Mouse (Mus musculus) megakaryocyte, embryonic 14.5 days (primary cell): ENCODE measurements around the gene Cfap221.

Experiments
- FLI1 ChIP-seq: IDR thresholded peaks from 2 replicates; pipeline ENCODE4 v1.6.1; 2012; ENCODE audit warnings: low read length, inconsistent platforms, mixed read lengths
- GATA1 ChIP-seq: IDR thresholded peaks from 3 replicates; pipeline ENCODE4 v1.6.1; 2012; ENCODE audit warnings: mixed read lengths, low read length, inconsistent platforms, borderline replicate concordance

DNA sequence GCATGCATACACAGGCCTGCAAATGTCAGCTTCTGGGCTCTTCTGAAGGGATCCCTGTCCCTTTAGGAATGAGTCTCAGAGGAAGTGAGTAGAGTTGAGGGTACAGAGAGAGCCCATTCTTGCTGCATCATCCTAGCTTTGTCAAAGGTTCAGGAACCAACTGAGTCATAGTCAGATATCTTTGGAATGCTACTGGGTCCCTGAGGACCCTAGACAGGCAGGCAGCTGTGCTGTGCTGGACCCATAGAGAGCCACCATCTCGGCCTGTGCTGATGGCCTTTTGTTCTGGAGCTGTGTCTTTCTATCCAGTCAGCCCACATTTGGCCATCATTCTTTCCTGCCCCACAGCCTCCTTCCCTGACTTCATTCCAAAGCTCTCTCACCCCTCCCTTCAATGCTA lies 37.8 kb upstream of the Cfap221 start:
- TF ChIP-seq GATA1 (no peak), FLI1 (no peak)
